Comparison of ENCODE assay signal across 9 mouse cellular contexts in genomic region chr12:56636534-56637180, GRCm38 (mm10). TPM values are rescaled to one million over a fixed set of nuclear protein-coding genes. Genes with fewer than 3 reads are reported as not detected.
DNase-seq lines count a peak whose midpoint lies in the region; ATAC-seq and TF ChIP-seq lines count a peak whose summit lies in the region.
"Had no signal": no experiment of that assay in that cellular context is flagged by ENCODE, and none has a peak within 500 bp of the region (broad histone marks: within the 10 kb centered on the region; RNA-seq: fewer than 3 reads in every experiment).

No protein-coding gene starts in this region.

- no peak overlapping the region for H3K9ac ChIP-seq in heart, embryonic 11.5 days (ENCODE audit: low read depth, low read length)
- H3K9ac ChIP-seq in kidney, embryonic 15.5 days, result no peak overlapping the region
- H3K9ac ChIP-seq in limb, embryonic 14.5 days (ENCODE audit: low read depth, low read length, severe bottlenecking), result no peak overlapping the region
- H3K9ac ChIP-seq in neural tube, embryonic 12.5 days, result no peak overlapping the region

- peak overlapping the region; percentile 50 for H3K4me2 ChIP-seq in heart, embryonic 11.5 days
- H3K4me2 ChIP-seq in kidney, embryonic 15.5 days, result peak overlapping the region; percentile 51
- H3K4me2 ChIP-seq in limb, embryonic 14.5 days (replicated peaks; ENCODE audit: low read depth, low read length, severe bottlenecking), result peak overlapping the region; percentile 38
- peak overlapping the region; percentile 45 for H3K4me2 ChIP-seq in neural tube, embryonic 12.5 days (replicated peaks)

- WGBS in heart, embryonic 11.5 days (ENCODE audit: insufficient replicate concordance), result 21% methylated on average over 14 of the region's 14 CpGs
- 18% methylated on average over 14 of the region's 14 CpGs for WGBS in kidney, embryonic 15.5 days
- 18% methylated on average over 14 of the region's 14 CpGs for WGBS in limb, embryonic 14.5 days
- WGBS in neural tube, embryonic 12.5 days, result 24% methylated on average over 14 of the region's 14 CpGs

- no peak for ATAC-seq in heart, embryonic 11.5 days (replicated peaks; ENCODE audit: insufficient number of reproducible peaks, low FRiP score, low TSS enrichment)
- 0 out of 2 replicates have a peak, but pooled peaks have one; percentile 76 for ATAC-seq in kidney, embryonic 15.5 days (replicated peaks; ENCODE audit: low FRiP score)
- ATAC-seq in limb, embryonic 14.5 days (ENCODE audit: low FRiP score, low read depth), result peak; percentile 55; the same call in 1 of the 2 replicates
- peak; percentile 80 for ATAC-seq in neural tube, embryonic 12.5 days (ENCODE audit: low FRiP score, low read depth)
- ATAC-seq in megakaryocyte, adult 5-6 weeks (ENCODE audit: poor library complexity, severe bottlenecking), result no peak

- peak; percentile 67 for TF ChIP-seq CTCF in gastrocnemius, adult 2 months (IDR thresholded peaks at IDR 0.05)
- peak; percentile 62 for TF ChIP-seq CTCF in cortical plate, adult 2 months (IDR thresholded peaks at IDR 0.05; ENCODE audit: extremely low read depth, insufficient read depth, low read length)

- H3K9me3 ChIP-seq in heart, embryonic 11.5 days (replicated peaks; ENCODE audit: control insufficient read depth, low read length), result no peaks in the 10 kb centered on the region
- H3K9me3 ChIP-seq in kidney, embryonic 15.5 days (replicated peaks), result no peaks in the 10 kb centered on the region
- H3K9me3 ChIP-seq in limb, embryonic 14.5 days (ENCODE audit: control insufficient read depth, low read length), result no peaks in the 10 kb centered on the region
- H3K9me3 ChIP-seq in neural tube, embryonic 12.5 days, result no peaks in the 10 kb centered on the region

- H3K36me3 ChIP-seq in heart, embryonic 11.5 days (ENCODE audit: control insufficient read depth, insufficient read depth, low read length), result no peaks in the 10 kb centered on the region
- no peaks in the 10 kb centered on the region for H3K36me3 ChIP-seq in kidney, embryonic 15.5 days
- no peaks in the 10 kb centered on the region for H3K36me3 ChIP-seq in limb, embryonic 14.5 days (ENCODE audit: control insufficient read depth, insufficient read depth, low read length)
- no peaks in the 10 kb centered on the region for H3K36me3 ChIP-seq in neural tube, embryonic 12.5 days

- peaks cover 5% of the 10 kb centered on the region; the same call in 1 of the 2 replicates for H3K27me3 ChIP-seq in heart, embryonic 11.5 days (ENCODE audit: control insufficient read depth, insufficient read depth, low read length)
- peaks cover 25% of the 10 kb centered on the region for H3K27me3 ChIP-seq in kidney, embryonic 15.5 days
- H3K27me3 ChIP-seq in limb, embryonic 14.5 days (ENCODE audit: control insufficient read depth, insufficient read depth, low read length), result no peaks in the 10 kb centered on the region
- peaks cover 22% of the 10 kb centered on the region; the same call in 1 of the 2 replicates for H3K27me3 ChIP-seq in neural tube, embryonic 12.5 days (replicated peaks)

- DNase-seq in gastrocnemius, adult 2 months, result no peak
- no peak for DNase-seq in gastrocnemius, postnatal 10 days
- DNase-seq in limb, embryonic 14.5 days (ENCODE audit: low spot score), result peak; percentile 89

- H3K4me3 ChIP-seq in gastrocnemius, adult 2 months, result peak overlapping the region; percentile 37
- no peak overlapping the region for H3K4me3 ChIP-seq in cortical plate, adult 2 months (ENCODE audit: insufficient read depth, low read length)
- no peak overlapping the region for H3K4me3 ChIP-seq in heart, embryonic 11.5 days (ENCODE audit: low read depth, low read length)
- peak overlapping the region; percentile 15; the same call in 1 of the 2 replicates for H3K4me3 ChIP-seq in kidney, embryonic 15.5 days (replicated peaks)
- 0 out of 2 replicates have a peak overlapping the region, but pooled peaks have one; percentile 17 for H3K4me3 ChIP-seq in limb, embryonic 14.5 days (replicated peaks; ENCODE audit: low read length)
- H3K4me3 ChIP-seq in neural tube, embryonic 12.5 days, result no peak overlapping the region

- H3K4me1 ChIP-seq in cortical plate, adult 2 months (ENCODE audit: control insufficient read depth, insufficient read depth, low read length), result no peaks in the 10 kb centered on the region
- H3K4me1 ChIP-seq in heart, embryonic 11.5 days (ENCODE audit: control insufficient read depth, insufficient read depth, low read length), result no peaks in the 10 kb centered on the region
- peaks cover 3% of the 10 kb centered on the region; the same call in 1 of the 2 replicates for H3K4me1 ChIP-seq in kidney, embryonic 15.5 days
- no peaks in the 10 kb centered on the region for H3K4me1 ChIP-seq in limb, embryonic 14.5 days (ENCODE audit: control insufficient read depth, insufficient read depth, low read length)
- no peaks in the 10 kb centered on the region for H3K4me1 ChIP-seq in neural tube, embryonic 12.5 days

- H3K27ac ChIP-seq in gastrocnemius, adult 2 months, result no peak overlapping the region
- H3K27ac ChIP-seq in cortical plate, adult 2 months (ENCODE audit: insufficient read depth, low read length), result no peak overlapping the region
- H3K27ac ChIP-seq in heart, embryonic 11.5 days (ENCODE audit: low read depth, low read length), result no peak overlapping the region
- no peak overlapping the region for H3K27ac ChIP-seq in kidney, embryonic 15.5 days
- H3K27ac ChIP-seq in limb, embryonic 14.5 days (replicated peaks; ENCODE audit: low read depth, low read length), result no peak overlapping the region
- no peak overlapping the region for H3K27ac ChIP-seq in neural tube, embryonic 12.5 days
- H3K27ac ChIP-seq: macrophage had no signal

- no peak for TF ChIP-seq POLR2A in cortical plate, adult 2 months (IDR thresholded peaks at IDR 0.05; ENCODE audit: extremely low read depth, insufficient read depth, low read length)
- no peak for TF ChIP-seq POLR2A in limb, embryonic 14.5 days (IDR thresholded peaks at IDR 0.05; ENCODE audit: borderline replicate concordance, extremely low read depth, insufficient read depth, insufficient read length)

- intact Hi-C loops in gastrocnemius, adult 2 months (cut with DNase I), result loop anchor here (2.0 kb wide), 1 partner anchor 578 kb away; no protein-coding TSS in a partner anchor

RNA-seq across cellular contexts. Expression of gene Nkx2-9, which starts 23.6 kb away (rescaled TPM):
- total RNA-seq in gastrocnemius, adult 2 months (2021), result not detected
- not detected for total RNA-seq in gastrocnemius, postnatal 10 days (2021)
- polyA plus RNA-seq in cortical plate, adult 2 months (2012; rRNA removed), result 0.32 and 0.77 TPM in 2 replicates
- 0.24 TPM in 1 of 2 replicates, not detected in the other for polyA plus RNA-seq in heart, embryonic 11.5 days (2014; fragmentation: Nextera tagmentation; extraction: Ambion mirVana)
- not detected in 2 replicates for polyA plus RNA-seq in kidney, embryonic 15.5 days (2015; fragmentation: Nextera tagmentation; extraction: Ambion mirVana)
- 0.13 and 0.19 TPM in 2 replicates for polyA plus RNA-seq in limb, embryonic 14.5 days (2012; rRNA removed)
- not detected in 2 replicates for polyA plus RNA-seq in limb, embryonic 14.5 days (2014; fragmentation: Nextera tagmentation; extraction: Ambion mirVana)
- 0.35 and 0.37 TPM in 2 replicates for polyA plus RNA-seq in neural tube, embryonic 12.5 days (2016; fragmentation: Nextera tagmentation; extraction: Ambion mirVana)
- not detected in 2 replicates for total RNA-seq in megakaryocyte, adult 5-6 weeks (2015)
- total RNA-seq in megakaryocyte, adult 5-6 weeks (2017), result not detected in 2 replicates
- polyA plus RNA-seq: macrophage had no signal

RNA-seq across cellular contexts. Expression of gene Pax9, which starts 54.9 kb away (rescaled TPM):
- under 1 TPM; 0.06 to 0.10 TPM for total RNA-seq in gastrocnemius, adult 2 months (2021)
- total RNA-seq in gastrocnemius, postnatal 10 days (2021), result under 1 TPM; 0.07 to 0.20 TPM
- polyA plus RNA-seq in cortical plate, adult 2 months (2012; rRNA removed), result not detected in 2 replicates
- 0.08 and 0.50 TPM in 2 replicates for polyA plus RNA-seq in heart, embryonic 11.5 days (2014; fragmentation: Nextera tagmentation; extraction: Ambion mirVana)
- 0.13 and 0.14 TPM in 2 replicates for polyA plus RNA-seq in kidney, embryonic 15.5 days (2015; fragmentation: Nextera tagmentation; extraction: Ambion mirVana)
- 8.3 and 14.1 TPM in 2 replicates for polyA plus RNA-seq in limb, embryonic 14.5 days (2012; rRNA removed)
- polyA plus RNA-seq in limb, embryonic 14.5 days (2014; fragmentation: Nextera tagmentation; extraction: Ambion mirVana), result 3.8 and 4.3 TPM in 2 replicates
- polyA plus RNA-seq in neural tube, embryonic 12.5 days (2016; fragmentation: Nextera tagmentation; extraction: Ambion mirVana), result 2.9 and 4.8 TPM in 2 replicates
- not detected in 2 replicates for total RNA-seq in megakaryocyte, adult 5-6 weeks (2015)
- total RNA-seq in megakaryocyte, adult 5-6 weeks (2017), result not detected in 2 replicates
- polyA plus RNA-seq: macrophage had no signal

Comparison
In these comparisons a context has a peak if more than half of its experiments do, and no peak if none do; other contexts are left out.
1. H3K4me3 ChIP-seq: peak in gastrocnemius, adult 2 months (single experiment), kidney, embryonic 15.5 days (single experiment) and limb, embryonic 14.5 days (single experiment); none in cortical plate, adult 2 months (single experiment), heart, embryonic 11.5 days (single experiment) and neural tube, embryonic 12.5 days (single experiment).
2. ATAC-seq: peak in kidney, embryonic 15.5 days (single experiment), limb, embryonic 14.5 days (single experiment) and neural tube, embryonic 12.5 days (single experiment); none in heart, embryonic 11.5 days (single experiment) and megakaryocyte, adult 5-6 weeks (single experiment).
3. Peak in every context shown above with its lines, with median percentiles within 50 percentile points of each other: H3K4me2 ChIP-seq.